Mouse (Mus musculus) thymus, adult 2 months (tissue): ENCODE data around the gene Rftn2. TPM values are rescaled to one million over a fixed set of nuclear protein-coding genes. Genes with fewer than 3 reads are reported as not detected.
A peak's percentile ranks its signal among the peaks of the same experiment; 100 is the strongest.

ENCODE experiments used
- DNase-seq: peaks from one replicate; pipeline ENCODE4 v3.0.0; 2021
- H3K27ac ChIP-seq: fragments of 200-500 bp; 2 replicates; pipeline ENCODE4 v1.5.1; 2012; ENCODE audit warnings: low read length, control low read depth; ENCODE audit not compliant: control insufficient read depth, insufficient read depth
- H3K27me3 ChIP-seq: fragments of 200-500 bp; 2 replicates; pipeline ENCODE4 v1.6.1; 2012; ENCODE audit warnings: mild to moderate bottlenecking, low read length, moderate library complexity, mixed read lengths; ENCODE audit not compliant: control insufficient read depth, insufficient read depth
- H3K36me3 ChIP-seq: fragments of 200-500 bp; 2 replicates; pipeline ENCODE4 v1.6.1; 2012; ENCODE audit warnings: mild to moderate bottlenecking, low read length, moderate library complexity; ENCODE audit not compliant: control insufficient read depth, insufficient read depth
- H3K4me1 ChIP-seq: fragments of 200-500 bp; replicated peaks from 2 replicates; pipeline ENCODE4 v1.6.1; 2012; ENCODE audit warnings: low read length; ENCODE audit not compliant: control insufficient read depth, insufficient read depth
- H3K4me3 ChIP-seq: fragments of 200-500 bp; 2 replicates; pipeline ENCODE4 v1.5.1; 2012; ENCODE audit warnings: mild to moderate bottlenecking, low read length, control low read depth, moderate library complexity; ENCODE audit not compliant: control insufficient read depth, insufficient read depth
- CTCF ChIP-seq: fragments of 200-500 bp; IDR thresholded peaks from 2 replicates; pipeline ENCODE4 v1.5.1; 2012; ENCODE audit warnings: mild to moderate bottlenecking, control low read depth, low read length, moderate library complexity, borderline replicate concordance; ENCODE audit not compliant: control insufficient read depth, poor library complexity, insufficient read depth; ENCODE audit errors: extremely low read depth
- POLR2A ChIP-seq: fragments of 200-500 bp; IDR thresholded peaks from 2 replicates; pipeline ENCODE4 v1.6.1; 2012; ENCODE audit warnings: mild to moderate bottlenecking, low read length, control low read depth, moderate library complexity; ENCODE audit not compliant: control insufficient read depth, poor library complexity, insufficient read depth; ENCODE audit errors: extremely low read depth
- WGBS: fragments of 180-500 bp; shearing (Covaris S2); methylation state at CpG from one replicate; pipeline ENCODE4 v1.1.7; 2018; 5-methylcytosine and 5-hydroxymethylcytosine counted together
- polyA plus RNA-seq: library from polyadenylated mRNA; depleted of rRNA; stranded (reverse); fragments of >200 nt; gene quantifications from 2 replicates; pipeline ENCODE4 v1.2.3, GENCODE M21; 2012

Rftn2 gene
- polyA plus RNA-seq, 1 experiment = 0.55 TPM

DNA sequence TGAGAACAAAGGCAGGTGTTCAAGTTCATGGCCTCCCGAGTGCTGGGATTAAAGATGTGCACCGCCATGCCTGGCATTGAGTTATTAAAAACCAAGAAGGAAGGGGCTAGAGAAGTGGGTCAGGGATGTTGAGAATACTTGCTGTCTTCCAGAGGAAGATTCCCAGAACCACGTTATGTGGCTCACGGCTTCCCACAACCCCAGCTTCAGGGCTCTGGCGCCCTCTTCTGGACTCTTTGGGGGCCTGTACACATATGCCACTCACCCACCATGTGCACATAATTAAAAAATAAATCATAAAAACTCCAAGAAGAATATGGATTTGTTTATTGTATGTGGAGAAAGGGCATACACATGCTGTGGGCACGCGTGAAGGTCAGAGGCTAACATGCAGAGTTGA is 64.7 kb downstream of the Rftn2 start:
- no peak overlapping the region for H3K4me3 ChIP-seq
- peaks cover 6% of the 10 kb centered on the region; the same call in 1 of the 2 replicates for H3K36me3 ChIP-seq
- 89% methylated on average over 7 of the region's 7 CpGs for WGBS
- no peaks in the 10 kb centered on the region for H3K27me3 ChIP-seq
- peak; percentile 21 for DNase-seq
- no peak overlapping the region for H3K27ac ChIP-seq
- H3K4me1 ChIP-seq = no peaks in the 10 kb centered on the region
- TF ChIP-seq CTCF (peak; percentile 60; the same call in 1 of the 2 replicates), POLR2A (no peak)

DNA sequence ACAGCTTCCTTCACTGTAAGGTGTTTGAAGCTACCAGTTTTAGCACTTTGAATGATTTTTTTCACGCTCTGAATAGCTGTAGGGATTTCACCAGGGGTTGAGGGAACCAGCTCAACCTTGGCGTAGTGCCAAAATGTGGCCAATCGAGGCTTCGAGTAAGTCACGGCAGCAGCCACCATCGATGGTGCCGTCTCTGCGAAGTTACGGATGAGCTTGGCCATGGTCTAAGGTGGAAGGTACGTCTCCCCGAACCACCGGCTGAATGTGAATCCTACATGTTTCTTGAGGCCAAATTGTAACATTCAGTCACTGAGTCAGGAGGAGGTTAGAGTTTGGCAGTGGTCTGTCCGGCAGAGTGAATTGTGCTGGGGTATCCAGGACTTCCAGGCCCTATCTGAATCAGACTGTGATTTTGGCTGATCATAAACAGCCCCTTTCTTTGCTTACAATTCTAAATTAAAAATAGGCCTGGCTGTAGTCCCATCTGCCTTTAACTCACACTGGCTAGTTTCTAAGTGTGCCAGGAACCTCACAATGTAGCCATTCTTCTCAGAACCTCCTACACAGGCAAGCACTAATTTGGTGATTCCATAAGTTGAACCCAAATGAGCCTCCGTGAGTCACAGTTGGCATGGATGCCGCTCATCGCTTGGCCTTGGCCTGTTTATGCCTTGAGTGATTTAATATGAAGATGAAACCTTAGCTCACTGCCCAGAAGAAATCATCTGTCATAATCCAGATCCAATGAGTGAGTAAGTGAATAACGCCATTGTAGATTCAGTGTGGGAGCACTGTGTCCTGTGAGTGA is 65.5 kb downstream of the Rftn2 start:
- no peak for DNase-seq
- 92% methylated on average over 17 of the region's 17 CpGs for WGBS
- Histone ChIP-seq H3K4me1 (no peaks in the 10 kb centered on the region), H3K27ac (no peak overlapping the region), H3K27me3 (no peaks in the 10 kb centered on the region), H3K4me3 (no peak overlapping the region), H3K36me3 (peaks cover 13% of the 10 kb centered on the region)
- no peak for TF ChIP-seq POLR2A
- TF ChIP-seq CTCF = no peak

DNA sequence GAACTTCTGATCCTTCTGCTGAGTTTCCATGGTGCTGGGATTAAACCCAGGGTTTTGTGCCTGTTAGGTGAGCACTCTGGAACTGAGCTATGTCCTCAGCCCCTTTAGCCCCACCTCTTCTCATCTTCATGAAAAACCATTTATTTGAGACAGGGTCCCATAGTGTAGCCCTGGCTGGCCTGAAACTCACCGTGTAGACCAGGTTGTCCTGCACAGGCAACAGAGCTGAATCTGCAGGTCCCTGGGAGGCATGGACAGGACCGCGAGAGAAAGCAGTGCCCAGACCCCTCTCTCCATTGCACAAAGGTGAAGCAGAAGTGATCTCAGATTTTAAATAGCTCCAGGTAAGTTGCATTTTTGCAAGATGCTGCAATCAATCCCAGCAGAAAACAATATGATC is 66.4 kb downstream of the Rftn2 start:
- Histone ChIP-seq H3K27me3 (no peaks in the 10 kb centered on the region), H3K4me3 (no peak overlapping the region), H3K4me1 (no peaks in the 10 kb centered on the region), H3K27ac (no peak overlapping the region), H3K36me3 (peaks cover 16% of the 10 kb centered on the region)
- 96% methylated on average over 3 of the region's 3 CpGs for WGBS
- TF ChIP-seq POLR2A (no peak), CTCF (no peak)
- DNase-seq = no peak

DNA sequence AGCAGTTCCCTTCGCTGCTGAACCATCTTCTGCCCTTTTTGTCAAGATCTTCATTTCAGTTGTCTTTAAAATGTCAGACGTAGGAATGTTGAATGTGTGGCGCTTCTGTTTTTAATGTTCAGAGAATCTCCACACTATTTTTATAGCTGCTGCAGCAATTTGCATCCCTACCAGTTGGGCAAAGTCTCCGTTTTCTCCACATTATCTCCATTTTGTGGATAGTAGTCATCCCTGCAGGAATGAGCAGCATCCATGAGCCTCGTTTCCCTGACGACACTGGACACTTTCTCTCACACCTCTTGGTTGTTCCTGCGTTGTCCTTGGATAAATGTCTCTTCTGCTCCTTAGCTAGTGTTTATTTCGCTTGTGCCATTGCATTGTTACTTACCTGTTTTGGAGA is 67.8 kb downstream of the Rftn2 start:
- H3K4me1 ChIP-seq = no peaks in the 10 kb centered on the region
- H3K27me3 ChIP-seq = no peaks in the 10 kb centered on the region
- TF ChIP-seq CTCF (no peak), POLR2A (no peak)
- no peak for DNase-seq
- WGBS = 96% methylated on average over 8 of the region's 8 CpGs
- no peak overlapping the region for H3K4me3 ChIP-seq
- H3K27ac ChIP-seq = no peak overlapping the region
- H3K36me3 ChIP-seq = peaks cover 16% of the 10 kb centered on the region

DNA sequence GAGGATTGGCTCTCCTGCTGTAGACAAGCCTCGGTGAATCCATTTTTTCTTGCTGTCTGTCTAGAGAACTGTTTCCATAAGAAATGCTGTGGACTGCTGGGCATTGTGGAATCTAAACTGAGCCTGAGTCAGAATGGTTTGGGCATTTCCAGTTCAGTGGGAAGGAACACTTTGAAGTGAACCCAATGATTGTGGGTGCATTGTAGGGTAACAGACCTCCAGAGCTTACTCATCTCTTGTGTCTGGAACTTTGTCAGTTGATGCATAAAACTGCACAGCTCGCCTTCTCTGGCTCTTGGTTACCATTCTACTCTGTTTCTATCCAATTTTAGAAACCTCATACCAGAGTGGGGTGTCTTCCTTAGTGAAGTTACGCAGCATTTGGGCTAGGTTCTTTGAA is 68.4 kb downstream of the Rftn2 start:
- TF ChIP-seq CTCF = no peak
- no peak for TF ChIP-seq POLR2A
- Histone ChIP-seq H3K27ac (no peak overlapping the region), H3K36me3 (peaks cover 19% of the 10 kb centered on the region), H3K27me3 (no peaks in the 10 kb centered on the region), H3K4me3 (no peak overlapping the region), H3K4me1 (no peaks in the 10 kb centered on the region)
- DNase-seq = no peak
- 94% methylated on average over 3 of the region's 3 CpGs for WGBS

DNA sequence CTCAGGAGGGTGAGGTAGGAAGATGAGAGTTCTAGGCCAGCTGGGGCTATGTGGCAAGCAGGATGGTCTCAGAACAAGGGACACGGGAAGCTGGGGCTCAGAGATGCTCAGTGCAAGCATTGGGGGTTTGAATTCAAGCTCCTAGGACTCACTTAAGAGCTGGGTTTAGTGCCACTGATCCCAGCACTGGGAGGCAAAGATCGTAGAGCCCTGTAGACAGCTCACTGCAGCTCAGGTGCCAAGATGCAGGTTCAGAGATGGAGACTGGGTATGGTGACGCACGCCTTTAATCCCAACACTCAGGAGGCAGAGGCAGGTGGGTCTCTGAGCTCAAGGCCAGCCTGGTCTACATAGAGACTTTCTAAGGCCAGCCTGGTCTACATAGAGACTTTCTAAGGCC is 69.3 kb downstream of the Rftn2 start:
- H3K4me1 ChIP-seq = no peaks in the 10 kb centered on the region
- no peak for DNase-seq
- no peaks in the 10 kb centered on the region for H3K27me3 ChIP-seq
- 98% methylated on average over 4 of the region's 4 CpGs for WGBS
- H3K4me3 ChIP-seq = no peak overlapping the region
- H3K36me3 ChIP-seq = peaks cover 25% of the 10 kb centered on the region
- no peak overlapping the region for H3K27ac ChIP-seq
- TF ChIP-seq CTCF (no peak), POLR2A (no peak)
